Mouse (Mus musculus) C2C12 (cell line): ENCODE measurements around the gene Nudt1.

Source experiments
- CEBPB ChIP-seq: IDR thresholded peaks from one replicate; pipeline ENCODE4 v1.6.1; 2011; ENCODE audit warnings: low read depth, mild to moderate bottlenecking, control low read depth, moderate library complexity
- CTCF ChIP-seq: IDR thresholded peaks from one replicate; pipeline ENCODE4 v1.5.1; 2011; ENCODE audit not compliant: control insufficient read depth, insufficient read depth, insufficient read length
- FOSL1 ChIP-seq: IDR thresholded peaks from one replicate; pipeline ENCODE4 v1.8.0; 2011; ENCODE audit warnings: mild to moderate bottlenecking, low read length; ENCODE audit not compliant: poor library complexity, insufficient read depth, severe bottlenecking
- MYOG ChIP-seq: IDR thresholded peaks from one replicate; pipeline ENCODE4 v1.6.1; 2011; ENCODE audit not compliant: control insufficient read depth, insufficient read length; ENCODE audit errors: extremely low read depth
- USF1 ChIP-seq: IDR thresholded peaks from one replicate; pipeline ENCODE4 v1.6.1; 2011; ENCODE audit warnings: low read depth, mild to moderate bottlenecking, control low read depth, moderate library complexity

DNA sequence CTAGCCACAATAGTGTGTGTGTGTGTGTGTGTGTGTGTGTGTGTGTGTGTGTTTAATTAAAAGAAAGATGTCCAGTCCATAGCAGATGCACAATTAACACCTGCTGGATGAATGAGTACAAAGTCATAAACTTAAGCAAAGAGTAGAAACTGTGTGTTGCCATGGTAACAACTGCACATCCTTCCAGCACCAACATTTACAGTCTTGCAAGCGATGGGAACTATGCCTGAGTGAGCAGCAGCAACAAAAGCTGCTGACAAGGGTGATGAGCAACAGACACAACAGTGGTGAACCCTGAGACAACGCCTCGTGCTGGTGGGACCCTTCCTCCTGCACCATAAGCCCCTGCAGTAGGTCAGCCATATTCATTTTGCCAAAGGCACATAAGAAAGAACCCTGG, 52.8 kb downstream of the Nudt1 start:
- TF ChIP-seq USF1 (no peak), CTCF (no peak), MYOG (no peak), FOSL1 (no peak), CEBPB (no peak)
